In the genomic region with DNA sequence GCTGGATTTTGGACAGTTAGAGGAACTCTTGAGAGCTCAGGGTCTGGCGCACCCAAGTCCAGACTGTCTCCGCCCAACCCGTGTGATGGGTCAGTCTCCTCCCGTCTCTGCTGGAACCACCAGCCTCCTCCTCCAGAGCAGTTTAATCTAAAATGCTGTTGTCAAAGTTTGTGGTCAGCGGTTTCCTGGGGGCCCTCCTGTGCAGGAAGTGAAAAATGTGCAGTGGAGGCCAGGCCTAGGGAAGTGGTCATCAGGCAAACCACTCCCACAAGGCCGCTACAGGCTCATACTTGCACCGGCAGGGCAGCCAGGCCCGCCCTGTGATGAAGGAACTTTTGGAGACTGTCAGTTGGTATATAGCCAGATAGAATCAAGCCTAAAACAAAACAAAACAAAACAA, we compare ENCODE assay signal across 8 mouse cellular contexts. TPM values are rescaled to one million over a fixed set of nuclear protein-coding genes. Genes with fewer than 3 reads are reported as not detected.
A peak's percentile ranks its signal among the peaks of the same experiment; 100 is the strongest.
DNase-seq lines count a peak whose midpoint lies in the region; ATAC-seq and TF ChIP-seq lines count a peak whose summit lies in the region.

No protein-coding gene starts in this region.

- peak; percentile 37 for ATAC-seq in lung, postnatal 0 days
- no peak for ATAC-seq in forebrain, embryonic 11.5 days (replicated peaks; ENCODE audit: low FRiP score)

- H3K36me3 ChIP-seq in lung, postnatal 0 days (ENCODE audit: insufficient read depth, low read length): no peaks in the 10 kb centered on the region
- H3K36me3 ChIP-seq in embryonic facial prominence, embryonic 10.5 days (replicated peaks): no peaks in the 10 kb centered on the region
- no peaks in the 10 kb centered on the region for H3K36me3 ChIP-seq in forebrain, embryonic 11.5 days (ENCODE audit: control insufficient read depth, insufficient read depth, low read length)

- TF ChIP-seq CTCF in layer of hippocampus, adult 2 months (conservative IDR thresholded peaks at IDR 0.05): no peak
- no peak for TF ChIP-seq CTCF in lung, postnatal 0 days (IDR thresholded peaks at IDR 0.05)

- WGBS in lung, postnatal 0 days: 74% methylated on average over 8 of the region's 8 CpGs
- WGBS in embryonic facial prominence, embryonic 10.5 days: 93% methylated on average over 8 of the region's 8 CpGs
- WGBS in forebrain, embryonic 11.5 days: 90% methylated on average over 8 of the region's 8 CpGs

- no peak overlapping the region for H3K9ac ChIP-seq in lung, postnatal 0 days (replicated peaks; ENCODE audit: low read depth)
- no peak overlapping the region for H3K9ac ChIP-seq in forebrain, embryonic 11.5 days (ENCODE audit: low read length)

- H3K27ac ChIP-seq in layer of hippocampus, adult 2 months: peak overlapping the region; percentile 32; the same call in 1 of the 2 replicates
- no peak overlapping the region for H3K27ac ChIP-seq in lung, postnatal 0 days (ENCODE audit: low read length)
- no peak overlapping the region for H3K27ac ChIP-seq in embryonic facial prominence, embryonic 10.5 days (replicated peaks)
- H3K27ac ChIP-seq in forebrain, embryonic 11.5 days (ENCODE audit: low read depth, low read length): no peak overlapping the region

- H3K4me1 ChIP-seq in lung, postnatal 0 days (ENCODE audit: insufficient read depth, low read depth, low read length): peaks cover 13% of the 10 kb centered on the region; the same call in 1 of the 2 replicates
- peaks cover 44% of the 10 kb centered on the region for H3K4me1 ChIP-seq in embryonic facial prominence, embryonic 10.5 days
- H3K4me1 ChIP-seq in forebrain, embryonic 11.5 days (replicated peaks; ENCODE audit: control insufficient read depth, insufficient read depth, low read length): peaks cover 11% of the 10 kb centered on the region; the same call in 1 of the 2 replicates

- intact Hi-C loops in heart, postnatal 10 days (cut with DNase I): no loop called here

- no peaks in the 10 kb centered on the region for H3K9me3 ChIP-seq in lung, postnatal 0 days (ENCODE audit: low read length)
- no peaks in the 10 kb centered on the region for H3K9me3 ChIP-seq in embryonic facial prominence, embryonic 10.5 days
- no peaks in the 10 kb centered on the region for H3K9me3 ChIP-seq in forebrain, embryonic 11.5 days (ENCODE audit: control insufficient read depth, low read length)

- no peak for DNase-seq in layer of hippocampus, adult 2 months (ENCODE audit: low spot score in 2 of 2)
- no peak for DNase-seq in layer of hippocampus, adult 18-20 months (ENCODE audit: low spot score in 2 of 2)
- peak; percentile 68 to 69 for DNase-seq in heart, postnatal 10 days
- peak; percentile 68 for DNase-seq in lung, postnatal 0 days (ENCODE audit: low spot score)
- DNase-seq in testis, postnatal 10 days (ENCODE audit: low spot score): peak; percentile 56
- no peak for DNase-seq in embryonic facial prominence, embryonic 10.5 days (ENCODE audit: low spot score)
- no peak for DNase-seq in cerebellum, postnatal 25 days
- no peak for DNase-seq in forebrain, embryonic 11.5 days (ENCODE audit: low spot score)

- H3K4me3 ChIP-seq in layer of hippocampus, adult 2 months: no peak overlapping the region
- no peak overlapping the region for H3K4me3 ChIP-seq in lung, postnatal 0 days (ENCODE audit: low read depth, low read length)
- H3K4me3 ChIP-seq in embryonic facial prominence, embryonic 10.5 days: no peak overlapping the region
- H3K4me3 ChIP-seq in forebrain, embryonic 11.5 days (ENCODE audit: low read depth, low read length): no peak overlapping the region

- no peak for TF ChIP-seq EP300 in lung, postnatal 0 days (IDR thresholded peaks at IDR 0.05)

- no peak overlapping the region for H3K4me2 ChIP-seq in lung, postnatal 0 days (replicated peaks; ENCODE audit: low read depth, low read length)
- no peak overlapping the region for H3K4me2 ChIP-seq in forebrain, embryonic 11.5 days (ENCODE audit: low read depth, low read length, severe bottlenecking)

- H3K27me3 ChIP-seq in lung, postnatal 0 days (replicated peaks; ENCODE audit: insufficient read depth, low read length): peaks cover 12% of the 10 kb centered on the region; the same call in 1 of the 2 replicates
- peaks cover 44% of the 10 kb centered on the region for H3K27me3 ChIP-seq in embryonic facial prominence, embryonic 10.5 days (replicated peaks; ENCODE audit: low read depth, poor library complexity, severe bottlenecking)
- H3K27me3 ChIP-seq in forebrain, embryonic 11.5 days (ENCODE audit: control insufficient read depth, insufficient read depth, low read length): peaks cover 32% of the 10 kb centered on the region

RNA-seq across cellular contexts. Expression of a gene that starts 6.7 kb away (rescaled TPM):
- 10 to 100 TPM; 22.9 to 24.4 TPM for total RNA-seq in layer of hippocampus, adult 2 months (2021)
- 10 to 100 TPM; 21.9 to 24.5 TPM for total RNA-seq in layer of hippocampus, adult 18-20 months (2021)
- total RNA-seq in heart, postnatal 10 days (2021): 10 to 100 TPM; 22.7 to 24.6 TPM
- polyA plus RNA-seq in lung, postnatal 0 days (2015; fragmentation: Nextera tagmentation; extraction: Ambion mirVana): 2.1 and 2.9 TPM in 2 replicates
- 3.3 and 3.9 TPM in 2 replicates for polyA plus RNA-seq in embryonic facial prominence, embryonic 10.5 days (2016; fragmentation: Nextera tagmentation; extraction: Ambion mirVana)
- 1.0 and 1.3 TPM in 2 replicates for polyA plus RNA-seq in forebrain, embryonic 11.5 days (2014; fragmentation: Nextera tagmentation; extraction: Ambion mirVana)

Comparison
In these comparisons a context has a peak if more than half of its experiments do, and no peak if none do; other contexts are left out.
1. DNase-seq: peak in heart, postnatal 10 days (2 of 2), lung, postnatal 0 days (single experiment) and testis, postnatal 10 days (single experiment); none in layer of hippocampus, adult 2 months (0 of 2), layer of hippocampus, adult 18-20 months (0 of 2), embryonic facial prominence, embryonic 10.5 days (single experiment), cerebellum, postnatal 25 days (0 of 2) and forebrain, embryonic 11.5 days (single experiment).